In the genomic region with DNA sequence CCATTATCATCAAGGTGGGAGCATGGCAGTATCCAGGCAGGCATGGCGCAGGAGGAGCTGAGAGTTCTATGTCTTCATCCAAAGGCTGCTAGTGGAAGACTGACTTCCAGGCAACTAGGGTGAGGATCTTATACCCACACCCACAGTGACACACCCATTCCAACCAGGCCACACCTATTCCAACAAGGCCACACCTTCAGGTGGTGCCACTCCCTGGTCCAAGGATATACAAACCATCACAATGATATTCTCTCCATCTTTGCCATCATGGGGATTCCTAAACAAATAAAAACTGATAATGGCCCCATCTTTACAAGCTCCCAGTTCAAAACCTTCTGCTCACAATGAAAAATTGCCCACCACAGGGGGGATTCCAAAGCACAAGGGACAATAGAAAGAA, we compare ENCODE assay signal across 7 mouse cellular contexts. TPM values are rescaled to one million over a fixed set of nuclear protein-coding genes. Genes with fewer than 3 reads are reported as not detected.
DNase-seq lines count a peak whose midpoint lies in the region; ATAC-seq and TF ChIP-seq lines count a peak whose summit lies in the region.
"Not testable (repeated sequence)": the region's sequence is repeated elsewhere in the genome, so short reads cannot be mapped to it uniquely, and the experiment has no call there.

A gene (minus strand): TSS at position 101 of the 400 bp plus-strand sequence.

- ATAC-seq in embryonic facial prominence, embryonic 14.5 days (ENCODE audit: low read depth); intestine, embryonic 16.5 days; liver, embryonic 11.5 days (replicated peaks; ENCODE audit: low FRiP score); midbrain, postnatal 0 days (ENCODE audit: low FRiP score): not testable (repeated sequence)

- H3K4me3 ChIP-seq in embryonic facial prominence, embryonic 14.5 days (ENCODE audit: low read depth, low read length); intestine, embryonic 16.5 days (ENCODE audit: low read length); left cerebral cortex, adult 2 months; liver, embryonic 11.5 days (ENCODE audit: low read depth, low read length); midbrain, postnatal 0 days (ENCODE audit: low read depth, low read length): not testable (repeated sequence)

- H3K9me3 ChIP-seq in embryonic facial prominence, embryonic 14.5 days (ENCODE audit: control insufficient read depth, low read length); intestine, embryonic 16.5 days (ENCODE audit: control insufficient read depth, low read length); liver, embryonic 11.5 days (ENCODE audit: control insufficient read depth, low read length); midbrain, postnatal 0 days (ENCODE audit: low read length): not testable (repeated sequence)

- H3K27me3 ChIP-seq in embryonic facial prominence, embryonic 14.5 days (replicated peaks; ENCODE audit: control insufficient read depth, insufficient read depth, low read length); intestine, embryonic 16.5 days (replicated peaks; ENCODE audit: control insufficient read depth, insufficient read depth, low read length); liver, embryonic 11.5 days (replicated peaks; ENCODE audit: control insufficient read depth, insufficient read depth, low read length); midbrain, postnatal 0 days (ENCODE audit: insufficient read depth, low read length): not testable (repeated sequence)

- H3K4me1 ChIP-seq in embryonic facial prominence, embryonic 14.5 days (ENCODE audit: control insufficient read depth, insufficient read depth, low read length); intestine, embryonic 16.5 days (ENCODE audit: control insufficient read depth, insufficient read depth, low read length); liver, embryonic 11.5 days (replicated peaks; ENCODE audit: control insufficient read depth, insufficient read depth, low read length); midbrain, postnatal 0 days (ENCODE audit: insufficient read depth, low read length): not testable (repeated sequence)

- not testable (repeated sequence) for H3K4me2 ChIP-seq in embryonic facial prominence, embryonic 14.5 days (ENCODE audit: low read depth, low read length); intestine, embryonic 16.5 days (ENCODE audit: low read depth, low read length); liver, embryonic 11.5 days; midbrain, postnatal 0 days (ENCODE audit: low read depth, low read length, poor library complexity, severe bottlenecking)

- H3K9ac ChIP-seq in embryonic facial prominence, embryonic 14.5 days (ENCODE audit: low read depth, low read length); intestine, embryonic 16.5 days (ENCODE audit: low read depth, low read length); liver, embryonic 11.5 days (ENCODE audit: low read depth, low read length); midbrain, postnatal 0 days (replicated peaks; ENCODE audit: low read length, poor library complexity, severe bottlenecking): not testable (repeated sequence)

- intact Hi-C loops in left cerebral cortex, adult 2 months (cut with DNase I): not testable (repeated sequence)

- not testable (repeated sequence) for H3K27ac ChIP-seq in embryonic facial prominence, embryonic 14.5 days (replicated peaks; ENCODE audit: low read depth, low read length); intestine, embryonic 16.5 days (ENCODE audit: low read length); left cerebral cortex, adult 2 months; liver, embryonic 11.5 days (ENCODE audit: low read depth, low read length); midbrain, postnatal 0 days (ENCODE audit: low read depth, low read length)

- WGBS in embryonic facial prominence, embryonic 14.5 days: no CpG with 5 or more reads among the region's 1 CpGs
- no CpG with 5 or more reads among the region's 1 CpGs for WGBS in intestine, embryonic 16.5 days
- WGBS in liver, embryonic 11.5 days: no CpG with 5 or more reads among the region's 1 CpGs
- WGBS in midbrain, postnatal 0 days: no CpG with 5 or more reads among the region's 1 CpGs

- not testable (repeated sequence) for TF ChIP-seq CTCF in left cerebral cortex, adult 2 months (IDR thresholded peaks at IDR 0.05); midbrain, postnatal 0 days (IDR thresholded peaks at IDR 0.05)

- H3K36me3 ChIP-seq in embryonic facial prominence, embryonic 14.5 days (ENCODE audit: control insufficient read depth, insufficient read depth, low read length); intestine, embryonic 16.5 days (ENCODE audit: control insufficient read depth, insufficient read depth, low read length); liver, embryonic 11.5 days (ENCODE audit: control insufficient read depth, insufficient read depth, low read length); midbrain, postnatal 0 days (ENCODE audit: insufficient read depth, low read length): not testable (repeated sequence)

- DNase-seq in embryonic facial prominence, embryonic 14.5 days (ENCODE audit: low spot score); heart, postnatal 4 days; left cerebral cortex, adult 2 months (ENCODE audit: extremely low spot score in 1 of 2, low spot score in 2 of 2); liver, embryonic 11.5 days (ENCODE audit: low spot score); midbrain, postnatal 0 days (ENCODE audit: low spot score): not testable (repeated sequence)
- DNase-seq in heart, adult 11 months: peak; percentile 45

RNA-seq across cellular contexts. Expression of the gene that starts here (rescaled TPM):
- 22.2 and 26.7 TPM in 2 replicates for polyA plus RNA-seq in embryonic facial prominence, embryonic 14.5 days (2014; fragmentation: Nextera tagmentation; extraction: Ambion mirVana)
- 10 to 100 TPM; 27.9 to 29.6 TPM for total RNA-seq in heart, postnatal 4 days (2021)
- 10.6 and 11.1 TPM in 2 replicates for polyA plus RNA-seq in intestine, embryonic 16.5 days (2015; fragmentation: Nextera tagmentation; extraction: Ambion mirVana)
- 10 to 100 TPM; 14.4 to 15.4 TPM for total RNA-seq in left cerebral cortex, adult 2 months (2021)
- 11.7 and 12.9 TPM in 2 replicates for polyA plus RNA-seq in liver, embryonic 11.5 days (2014; fragmentation: Nextera tagmentation; extraction: Ambion mirVana)
- 29.0 and 40.5 TPM in 2 replicates for total RNA-seq in midbrain, postnatal 0 days (2014; rRNA removed)
- 31.1 and 34.9 TPM in 2 replicates for polyA plus RNA-seq in midbrain, postnatal 0 days (2015; fragmentation: Nextera tagmentation; extraction: Ambion mirVana)
